In the genomic region with DNA sequence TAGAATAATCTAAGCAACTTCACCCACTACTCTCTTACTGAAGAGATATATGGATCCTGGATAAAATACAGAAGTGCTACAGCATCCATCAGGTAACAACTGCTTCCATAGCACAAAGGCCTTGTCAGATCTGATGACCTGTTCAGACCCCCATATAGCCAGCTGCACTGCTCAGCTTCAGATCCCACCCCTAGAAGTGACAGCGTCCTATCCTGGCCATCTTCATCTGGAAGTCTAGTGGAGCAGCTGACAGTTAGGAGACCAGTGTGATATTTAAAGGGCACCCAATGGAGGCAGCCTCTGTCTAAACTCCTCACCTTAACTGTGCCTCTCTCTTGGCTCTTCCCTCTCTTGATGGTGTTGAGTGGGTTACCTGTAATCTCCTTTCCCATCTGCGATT, we compare ENCODE assay signal across 15 mouse cellular contexts.
"Had no signal": no experiment of that assay in that cellular context is flagged by ENCODE, and none has a peak within 500 bp of the region (broad histone marks: within the 10 kb centered on the region; RNA-seq: fewer than 3 reads in every experiment).

No protein-coding gene starts in this region.

- DNase-seq: heart, postnatal 10 days; heart, postnatal 36 days; heart, postnatal 4 days; kidney, adult 11 months; kidney, adult 18-20 months; kidney, adult 2 months; kidney, adult 8-10 months; kidney, adult 9 months; kidney, postnatal 10 days; kidney, postnatal 14 days; kidney, postnatal 25 days; kidney, postnatal 36 days; kidney, postnatal 4 days; layer of hippocampus, adult 9-11 months; layer of hippocampus, postnatal 36 days had no signal
